Comparison of ENCODE assay signal across 8 mouse cellular contexts in genomic region chr11:31370436-31371230, GRCm38 (mm10). TPM values are rescaled to one million over a fixed set of nuclear protein-coding genes. Genes with fewer than 3 reads are reported as not detected.
DNase-seq lines count a peak whose midpoint lies in the region; ATAC-seq lines count a peak whose summit lies in the region.

No protein-coding gene starts in this region.

- no peak for ATAC-seq in hindbrain, embryonic 16.5 days

- 2% methylated on average over 24 of the region's 24 CpGs for WGBS in hindbrain, embryonic 16.5 days
- WGBS in midbrain, embryonic 10.5 days: 5% methylated on average over 23 of the region's 24 CpGs

- peak; percentile 12 for DNase-seq in adrenal gland, postnatal 14 days
- no peak for DNase-seq in adrenal gland, adult 18-20 months (ENCODE audit: low spot score in 2 of 2)
- DNase-seq in MN1 (ENCODE audit: low spot score): peak; percentile 70
- DNase-seq in midbrain, embryonic 10.5 days (ENCODE audit: low spot score): peak; percentile 35
- DNase-seq in thymus, postnatal 25 days: no peak
- no peak for DNase-seq in thymus, postnatal 4 days
- no peak for DNase-seq in left cerebral cortex, postnatal 25 days (ENCODE audit: low spot score in 2 of 2)

- peaks cover 8% of the 10 kb centered on the region for H3K27me3 ChIP-seq in hindbrain, embryonic 16.5 days (replicated peaks; ENCODE audit: control insufficient read depth, insufficient read depth, low read length)
- peaks cover 63% of the 10 kb centered on the region for H3K27me3 ChIP-seq in midbrain, embryonic 10.5 days (ENCODE audit: low read depth, poor library complexity, severe bottlenecking)

- peak overlapping the region; percentile 99 for H3K4me2 ChIP-seq in hindbrain, embryonic 16.5 days (ENCODE audit: low read length)

- H3K27ac ChIP-seq in hindbrain, embryonic 16.5 days (ENCODE audit: low read depth, low read length): no peak overlapping the region
- H3K27ac ChIP-seq in midbrain, embryonic 10.5 days (replicated peaks): no peak overlapping the region

- H3K4me1 ChIP-seq in hindbrain, embryonic 16.5 days (ENCODE audit: control insufficient read depth, insufficient read depth, low read depth, low read length): peaks cover 17% of the 10 kb centered on the region
- peaks cover 39% of the 10 kb centered on the region for H3K4me1 ChIP-seq in midbrain, embryonic 10.5 days

- H3K9me3 ChIP-seq in hindbrain, embryonic 16.5 days (ENCODE audit: control insufficient read depth, low read length): no peaks in the 10 kb centered on the region
- H3K9me3 ChIP-seq in midbrain, embryonic 10.5 days (replicated peaks): no peaks in the 10 kb centered on the region

- H3K36me3 ChIP-seq in hindbrain, embryonic 16.5 days (ENCODE audit: control insufficient read depth, insufficient read depth, low read length): no peaks in the 10 kb centered on the region
- H3K36me3 ChIP-seq in midbrain, embryonic 10.5 days: no peaks in the 10 kb centered on the region

- intact Hi-C loops in left cerebral cortex, postnatal 25 days (cut with DNase I): no loop called here

- H3K4me3 ChIP-seq in hindbrain, embryonic 16.5 days (ENCODE audit: low read length): peak overlapping the region; percentile 77
- H3K4me3 ChIP-seq in midbrain, embryonic 10.5 days: peak overlapping the region; percentile 69

- no peak overlapping the region for H3K9ac ChIP-seq in hindbrain, embryonic 16.5 days (ENCODE audit: low read depth, low read length)

RNA-seq across cellular contexts. Expression of gene Stc2, which starts 0.8 kb away (rescaled TPM):
- total RNA-seq in adrenal gland, postnatal 14 days (2021): 0.93 and 2.4 TPM in 2 replicates
- 1 to 10 TPM; 1.2 TPM for total RNA-seq in adrenal gland, adult 18-20 months (2021)
- 1.5 and 1.6 TPM in 2 replicates for polyA plus RNA-seq in hindbrain, embryonic 16.5 days (2015; fragmentation: Nextera tagmentation; extraction: Ambion mirVana)
- polyA plus RNA-seq in midbrain, embryonic 10.5 days (2016; fragmentation: Nextera tagmentation; extraction: Ambion mirVana): 0.84 and 2.0 TPM in 2 replicates
- 1 to 10 TPM; 1.2 to 1.6 TPM for total RNA-seq in left cerebral cortex, postnatal 25 days (2021)

Comparison
In these comparisons a context has a peak if more than half of its experiments do, and no peak if none do; other contexts are left out.
1. DNase-seq: peak in adrenal gland, postnatal 14 days (single experiment), MN1 (single experiment) and midbrain, embryonic 10.5 days (single experiment); none in adrenal gland, adult 18-20 months (0 of 2), thymus, postnatal 25 days (single experiment), thymus, postnatal 4 days (single experiment) and left cerebral cortex, postnatal 25 days (0 of 2).